Mouse (Mus musculus) adrenal gland, postnatal 4 days (tissue): ENCODE results near the gene Gm9918. TPM values are rescaled to one million over a fixed set of nuclear protein-coding genes. Genes with fewer than 3 reads are reported as not detected.
"Not testable (repeated sequence)": the region's sequence is repeated elsewhere in the genome, so short reads cannot be mapped to it uniquely, and the experiment has no call there.

ENCODE experiments used
- DNase-seq, 2 experiments: peaks; one replicate each; pipeline ENCODE4 v3.0.0; 2021 to 2022; ENCODE audit warnings: low spot score in 2 of 2, mixed read lengths in 2 of 2
- long read RNA-seq, 2 experiments: library from polyadenylated mRNA; stranded (forward); transcript quantifications; one replicate each; pipeline ENCODE4 v2.0.0; 2021
- total RNA-seq, 2 experiments: library from RNA; stranded (reverse); gene quantifications; 2 replicates each; pipeline ENCODE4 v1.2.3; 2021

Gene Gm9918
- under 1 TPM; 0.17 to 0.31 TPM for total RNA-seq
- long read RNA-seq, experiment 1: 0 reads
- long read RNA-seq, experiment 2: 0 reads

GRCm38 (mm10) chr15:102270274-102270960 lies at the start of gene Gm9918:
Gm9918 (plus strand) TSS chr15:102270563.
- no peak for DNase-seq

GRCm38 (mm10) chr15:102222386-102222785 lies 48.0 kb upstream of the Gm9918 start:
- DNase-seq: no peak

GRCm38 (mm10) chr15:102224186-102224991 lies 46.0 kb upstream of the Gm9918 start:
- peak; percentile 64 to 66 for DNase-seq

GRCm38 (mm10) chr15:102224992-102225617 lies 45.3 kb upstream of the Gm9918 start:
- DNase-seq: no peak

- DNase-seq: not testable (repeated sequence)
Observed at GRCm38 (mm10) chr15:102225619-102226018, 44.7 kb upstream of the Gm9918 start.

- no peak for DNase-seq
Observed at GRCm38 (mm10) chr15:102230408-102231321, 39.7 kb upstream of the Gm9918 start.

- DNase-seq: no peak
Observed at GRCm38 (mm10) chr15:102231748-102232147, 38.6 kb upstream of the Gm9918 start, which contains the start of gene Itgb7. Itgb7 (minus strand) TSS chr15:102231944.

- no peak for DNase-seq
Observed at GRCm38 (mm10) chr15:102232764-102233163, 37.6 kb upstream of the Gm9918 start.

GRCm38 (mm10) chr15:102233896-102234295 lies 36.5 kb upstream of the Gm9918 start:
- DNase-seq: no peak

GRCm38 (mm10) chr15:102235371-102236027 lies 34.9 kb upstream of the Gm9918 start:
- DNase-seq: no peak

GRCm38 (mm10) chr15:102238543-102239259 lies 31.7 kb upstream of the Gm9918 start:
- DNase-seq: no peak

GRCm38 (mm10) chr15:102239260-102239590 lies 31.1 kb upstream of the Gm9918 start:
- DNase-seq: peak; percentile 61 to 80

GRCm38 (mm10) chr15:102239851-102240250 lies 30.5 kb upstream of the Gm9918 start:
- no peak for DNase-seq

- DNase-seq: no peak
Observed at GRCm38 (mm10) chr15:102240607-102241006, 29.8 kb upstream of the Gm9918 start.

- DNase-seq: no peak
Observed at GRCm38 (mm10) chr15:102242404-102243228, 27.7 kb upstream of the Gm9918 start.

- DNase-seq: no peak
Observed at GRCm38 (mm10) chr15:102243229-102244190, 26.9 kb upstream of the Gm9918 start.
